Mouse (Mus musculus): ENCODE data around the gene Slc48a1.

Slc48a1 gene

GRCm38 (mm10) chr15:97766194-97766593 is 12.1 kb upstream of the Slc48a1 start:
- TF ChIP-seq POU5F1 (IDR thresholded peaks at IDR 0.05; ENCODE audit: borderline replicate concordance, low read length) (no peak), NANOG (IDR thresholded peaks at IDR 0.05; ENCODE audit: borderline replicate concordance, low read length) (no peak), CTCF (conservative IDR thresholded peaks at IDR 0.05; ENCODE audit: low read length) (no peak)
- H3K4me3 ChIP-seq (replicated peaks; ENCODE audit: low read length), result peak overlapping the region; percentile 79
- H3K9me3 ChIP-seq (ENCODE audit: low read length), result peaks cover 12% of the 10 kb centered on the region
- H3K4me1 ChIP-seq (replicated peaks; ENCODE audit: low read depth, low read length), result peaks cover 70% of the 10 kb centered on the region
- peaks cover 52% of the 10 kb centered on the region for H3K27me3 ChIP-seq (ENCODE audit: insufficient read depth, low read length)
- no peaks in the 10 kb centered on the region for H3K36me3 ChIP-seq (ENCODE audit: insufficient read depth, low read length)

DNA sequence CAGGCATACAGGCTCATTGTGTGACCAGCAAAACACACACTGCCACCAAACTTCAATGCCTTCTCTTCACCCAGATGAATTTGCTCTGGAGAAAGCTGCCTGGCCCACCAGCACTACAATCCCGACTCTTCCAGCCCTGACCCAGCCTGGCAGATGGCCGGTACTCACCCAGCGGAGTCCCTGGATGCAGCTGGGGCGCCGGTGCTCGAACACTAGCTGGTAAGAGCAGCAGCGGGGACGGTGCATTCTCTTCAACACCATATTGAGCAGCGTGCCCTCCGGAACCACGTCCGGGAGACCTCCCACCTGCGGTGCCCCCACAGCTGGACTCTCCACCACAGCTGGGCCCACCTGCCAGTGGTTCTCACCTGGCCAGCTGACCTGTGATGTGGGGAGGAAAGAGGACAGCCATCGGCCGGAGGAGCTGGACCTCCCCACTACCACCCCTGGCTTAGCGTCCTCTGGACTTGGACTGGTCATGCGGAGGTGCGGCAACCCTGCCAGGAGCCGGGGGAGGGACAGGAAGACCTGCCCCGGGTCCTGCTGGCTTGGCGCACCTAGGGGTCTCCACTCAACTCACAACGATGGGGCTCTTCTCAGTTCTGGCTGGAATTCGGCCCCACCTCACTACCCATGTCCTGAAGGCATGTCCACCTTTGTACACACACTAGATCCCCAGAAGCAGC is 11.6 kb upstream of the Slc48a1 start:
- Histone ChIP-seq H3K4me3 (replicated peaks; ENCODE audit: low read length) (peak overlapping the region; percentile 79), H3K4me1 (replicated peaks; ENCODE audit: low read depth, low read length) (peaks cover 70% of the 10 kb centered on the region), H3K36me3 (ENCODE audit: insufficient read depth, low read length) (no peaks in the 10 kb centered on the region), H3K27me3 (ENCODE audit: insufficient read depth, low read length) (peaks cover 56% of the 10 kb centered on the region), H3K9me3 (ENCODE audit: low read length) (peaks cover 7% of the 10 kb centered on the region)
- TF ChIP-seq NANOG (IDR thresholded peaks at IDR 0.05; ENCODE audit: borderline replicate concordance, low read length) (no peak), CTCF (conservative IDR thresholded peaks at IDR 0.05; ENCODE audit: low read length) (no peak), POU5F1 (IDR thresholded peaks at IDR 0.05; ENCODE audit: borderline replicate concordance, low read length) (no peak)

DNA sequence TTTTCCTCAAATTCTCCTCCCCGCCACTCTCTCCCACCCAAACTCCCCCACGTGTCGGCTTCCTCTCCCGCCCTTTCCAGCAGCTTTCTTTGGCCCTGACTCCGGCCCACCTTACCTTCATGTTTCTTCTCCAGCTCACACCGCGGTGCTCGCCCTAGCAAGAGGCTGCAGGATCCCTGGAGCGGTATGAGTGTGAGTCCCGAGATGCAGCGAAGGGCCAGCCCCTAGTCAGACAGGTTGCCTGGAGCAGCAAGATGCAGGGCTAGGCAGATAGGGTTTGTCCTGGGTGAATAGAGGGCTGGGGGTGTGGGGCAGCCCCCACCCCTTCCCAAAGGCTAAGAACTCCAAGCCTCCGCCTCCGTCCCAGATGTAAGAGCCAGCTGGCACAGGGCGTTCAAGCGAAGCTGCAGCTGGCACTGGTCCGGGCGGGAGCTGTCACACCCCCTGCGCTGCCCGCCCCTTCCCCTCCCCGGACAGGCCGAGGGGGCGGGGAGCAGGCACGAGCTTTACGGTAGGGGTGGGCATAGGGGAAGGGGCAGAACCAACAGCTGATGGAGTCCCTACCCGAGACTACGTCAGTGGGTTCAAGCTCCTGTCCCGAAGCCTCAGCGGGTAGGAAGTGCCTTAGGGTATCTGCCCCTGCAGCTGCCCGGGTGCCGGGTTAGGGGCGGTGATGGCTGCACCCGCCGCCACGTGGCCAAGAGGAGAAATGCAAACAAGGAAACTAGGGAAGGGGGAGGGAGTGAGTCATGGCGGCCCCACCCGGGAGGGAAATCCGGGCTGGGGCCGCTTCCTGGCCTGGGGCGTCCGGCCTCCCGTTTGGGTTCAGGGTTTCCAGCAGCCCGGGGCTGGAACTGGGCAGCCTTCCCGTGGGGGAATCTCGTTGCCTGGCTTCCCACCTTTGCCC is 10.8 kb upstream of the Slc48a1 start, which contains the start of gene Rapgef3:
Rapgef3 (minus strand) TSS at position 693 of the 907 bp plus-strand sequence.
- H3K4me1 ChIP-seq (replicated peaks; ENCODE audit: low read depth, low read length), result peaks cover 67% of the 10 kb centered on the region
- no peaks in the 10 kb centered on the region for H3K9me3 ChIP-seq (ENCODE audit: low read length)
- peak within 1 kb of the TSS; percentile 79 for H3K4me3 ChIP-seq (replicated peaks; ENCODE audit: low read length)
- H3K36me3 ChIP-seq (ENCODE audit: insufficient read depth, low read length), result no peaks in the 10 kb centered on the region
- TF ChIP-seq CTCF (conservative IDR thresholded peaks at IDR 0.05; ENCODE audit: low read length), result peak; percentile 26
- no peak for TF ChIP-seq NANOG (IDR thresholded peaks at IDR 0.05; ENCODE audit: borderline replicate concordance, low read length)
- H3K27me3 ChIP-seq (ENCODE audit: insufficient read depth, low read length), result peaks cover 57% of the 10 kb centered on the region

- H3K4me3 ChIP-seq (replicated peaks; ENCODE audit: low read length), result peak overlapping the region; percentile 79
- H3K27me3 ChIP-seq (ENCODE audit: insufficient read depth, low read length), result peaks cover 64% of the 10 kb centered on the region
- no peaks in the 10 kb centered on the region for H3K36me3 ChIP-seq (ENCODE audit: insufficient read depth, low read length)
- no peaks in the 10 kb centered on the region for H3K9me3 ChIP-seq (ENCODE audit: low read length)
- TF ChIP-seq POU5F1 (IDR thresholded peaks at IDR 0.05; ENCODE audit: borderline replicate concordance, low read length) (no peak), NANOG (IDR thresholded peaks at IDR 0.05; ENCODE audit: borderline replicate concordance, low read length) (no peak)
- peaks cover 68% of the 10 kb centered on the region for H3K4me1 ChIP-seq (replicated peaks; ENCODE audit: low read depth, low read length)
These were observed 10.1 kb upstream of the Slc48a1 start for GRCm38 (mm10) chr15:97768192-97768591.

DNA sequence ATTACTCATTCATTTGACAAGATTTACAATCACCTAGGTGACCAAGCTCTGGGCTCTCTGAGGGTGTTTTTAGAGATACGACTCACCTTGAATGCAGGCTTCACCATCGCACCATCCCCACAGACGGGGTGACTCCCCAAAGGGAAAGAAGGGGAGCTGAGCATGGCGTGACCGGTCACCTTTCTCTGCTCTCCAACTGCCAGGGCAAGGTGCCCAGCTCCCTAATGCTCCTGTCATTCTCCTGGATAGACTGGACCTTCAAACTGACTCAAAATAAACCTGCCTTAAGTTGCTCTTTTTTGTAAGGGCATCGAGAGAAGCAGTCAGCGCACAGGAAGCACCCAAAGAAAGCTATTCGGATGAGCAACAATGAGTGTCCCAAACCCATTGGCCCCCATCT is 8.0 kb upstream of the Slc48a1 start:
- Histone ChIP-seq H3K4me3 (replicated peaks; ENCODE audit: low read length) (no peak overlapping the region), H3K4me1 (replicated peaks; ENCODE audit: low read depth, low read length) (peaks cover 57% of the 10 kb centered on the region), H3K9me3 (ENCODE audit: low read length) (no peaks in the 10 kb centered on the region), H3K36me3 (ENCODE audit: insufficient read depth, low read length) (no peaks in the 10 kb centered on the region), H3K27me3 (ENCODE audit: insufficient read depth, low read length) (peaks cover 75% of the 10 kb centered on the region)
- TF ChIP-seq CTCF (conservative IDR thresholded peaks at IDR 0.05; ENCODE audit: low read length) (no peak), POU5F1 (IDR thresholded peaks at IDR 0.05; ENCODE audit: borderline replicate concordance, low read length) (no peak), NANOG (IDR thresholded peaks at IDR 0.05; ENCODE audit: borderline replicate concordance, low read length) (no peak)

DNA sequence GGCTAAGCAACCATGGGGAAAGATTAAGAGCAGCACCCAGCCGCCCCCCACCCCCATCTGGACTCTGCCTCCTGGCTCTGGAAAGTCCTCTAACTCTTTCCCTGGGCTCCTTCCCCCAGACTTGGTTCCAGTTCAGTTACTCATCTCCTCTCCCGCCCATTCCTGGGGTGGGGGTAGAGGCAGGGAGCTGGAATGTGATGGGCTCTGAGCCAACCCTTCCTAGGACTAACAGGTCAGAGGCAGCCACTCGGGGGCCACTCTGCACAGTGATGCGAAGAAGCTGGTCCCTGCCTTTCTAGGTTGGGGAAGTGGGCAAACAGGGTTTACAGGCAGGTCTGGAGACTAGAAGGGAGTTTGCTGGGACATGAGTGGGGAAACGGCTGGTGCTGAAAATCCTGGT is 5.2 kb upstream of the Slc48a1 start:
- H3K4me3 ChIP-seq (replicated peaks; ENCODE audit: low read length), result no peak overlapping the region
- H3K9me3 ChIP-seq (ENCODE audit: low read length), result no peaks in the 10 kb centered on the region
- H3K36me3 ChIP-seq (ENCODE audit: insufficient read depth, low read length), result no peaks in the 10 kb centered on the region
- H3K4me1 ChIP-seq (replicated peaks; ENCODE audit: low read depth, low read length), result peaks cover 35% of the 10 kb centered on the region
- H3K27me3 ChIP-seq (ENCODE audit: insufficient read depth, low read length), result peaks cover 64% of the 10 kb centered on the region
- TF ChIP-seq CTCF (conservative IDR thresholded peaks at IDR 0.05; ENCODE audit: low read length), result no peak
- TF ChIP-seq POU5F1 (IDR thresholded peaks at IDR 0.05; ENCODE audit: borderline replicate concordance, low read length), result no peak

- Histone ChIP-seq H3K4me3 (replicated peaks; ENCODE audit: low read length) (no peak overlapping the region), H3K9me3 (ENCODE audit: low read length) (no peaks in the 10 kb centered on the region), H3K4me1 (replicated peaks; ENCODE audit: low read depth, low read length) (peaks cover 26% of the 10 kb centered on the region), H3K36me3 (ENCODE audit: insufficient read depth, low read length) (no peaks in the 10 kb centered on the region), H3K27me3 (ENCODE audit: insufficient read depth, low read length) (peaks cover 60% of the 10 kb centered on the region)
- TF ChIP-seq NANOG (IDR thresholded peaks at IDR 0.05; ENCODE audit: borderline replicate concordance, low read length) (no peak), POU5F1 (IDR thresholded peaks at IDR 0.05; ENCODE audit: borderline replicate concordance, low read length) (no peak), CTCF (conservative IDR thresholded peaks at IDR 0.05; ENCODE audit: low read length) (no peak)
These were observed 4.4 kb upstream of the Slc48a1 start for GRCm38 (mm10) chr15:97773961-97774370.

- no peak for TF ChIP-seq POU5F1 (IDR thresholded peaks at IDR 0.05; ENCODE audit: borderline replicate concordance, low read length)
- TF ChIP-seq CTCF (conservative IDR thresholded peaks at IDR 0.05; ENCODE audit: low read length), result peak; percentile 68
- no peak overlapping the region for H3K4me3 ChIP-seq (replicated peaks; ENCODE audit: low read length)
- no peaks in the 10 kb centered on the region for H3K9me3 ChIP-seq (ENCODE audit: low read length)
- peaks cover 24% of the 10 kb centered on the region for H3K4me1 ChIP-seq (replicated peaks; ENCODE audit: low read depth, low read length)
- H3K27me3 ChIP-seq (ENCODE audit: insufficient read depth, low read length), result peaks cover 36% of the 10 kb centered on the region
- H3K36me3 ChIP-seq (ENCODE audit: insufficient read depth, low read length), result no peaks in the 10 kb centered on the region
These were observed 1.8 kb upstream of the Slc48a1 start for GRCm38 (mm10) chr15:97776514-97776913.
